Mouse (Mus musculus): ENCODE results near the gene E030030I06Rik.
"Not testable (repeated sequence)": the region's sequence is repeated elsewhere in the genome, so short reads cannot be mapped to it uniquely, and the experiment has no call there.

The E030030I06Rik gene

DNA sequence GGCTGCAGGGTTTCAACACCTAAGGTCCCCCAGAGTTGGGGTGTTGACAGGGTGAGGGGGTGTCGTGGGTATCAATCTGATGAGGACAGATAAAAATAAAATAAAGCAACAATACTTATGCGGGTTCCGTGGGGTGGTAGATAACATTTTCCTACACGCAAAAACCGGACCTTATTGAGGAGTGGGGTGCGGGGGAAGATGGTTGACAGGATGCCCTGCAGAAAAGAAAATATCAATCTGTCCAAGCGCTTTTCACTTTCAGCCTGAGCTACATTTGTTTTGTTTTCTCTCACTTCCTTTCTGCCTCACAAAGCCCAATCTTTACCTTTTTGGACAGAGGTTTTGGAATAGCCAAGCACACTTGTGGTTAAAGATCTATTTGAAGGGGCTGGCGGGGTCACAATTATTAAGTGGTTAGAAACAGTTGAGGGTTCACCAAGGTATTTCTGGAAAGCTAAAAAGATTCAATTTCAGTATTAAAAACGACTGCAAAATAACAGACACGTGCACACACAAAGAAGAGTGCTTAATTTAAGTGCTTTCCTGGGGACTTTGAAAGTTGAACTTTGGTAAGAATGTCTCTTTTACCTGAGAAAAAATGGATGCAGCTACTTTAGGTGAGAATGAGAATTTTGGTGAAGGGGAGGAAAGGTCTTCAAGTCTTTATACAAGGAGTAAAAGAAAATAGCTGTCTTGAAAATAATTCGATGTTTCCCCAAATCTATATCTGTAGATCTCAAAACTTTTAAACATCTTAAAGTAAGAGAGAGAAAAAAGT, 3.0 kb upstream of the E030030I06Rik start:
- not testable (repeated sequence) for DNase-seq (ENCODE audit: low read depth)

DNA sequence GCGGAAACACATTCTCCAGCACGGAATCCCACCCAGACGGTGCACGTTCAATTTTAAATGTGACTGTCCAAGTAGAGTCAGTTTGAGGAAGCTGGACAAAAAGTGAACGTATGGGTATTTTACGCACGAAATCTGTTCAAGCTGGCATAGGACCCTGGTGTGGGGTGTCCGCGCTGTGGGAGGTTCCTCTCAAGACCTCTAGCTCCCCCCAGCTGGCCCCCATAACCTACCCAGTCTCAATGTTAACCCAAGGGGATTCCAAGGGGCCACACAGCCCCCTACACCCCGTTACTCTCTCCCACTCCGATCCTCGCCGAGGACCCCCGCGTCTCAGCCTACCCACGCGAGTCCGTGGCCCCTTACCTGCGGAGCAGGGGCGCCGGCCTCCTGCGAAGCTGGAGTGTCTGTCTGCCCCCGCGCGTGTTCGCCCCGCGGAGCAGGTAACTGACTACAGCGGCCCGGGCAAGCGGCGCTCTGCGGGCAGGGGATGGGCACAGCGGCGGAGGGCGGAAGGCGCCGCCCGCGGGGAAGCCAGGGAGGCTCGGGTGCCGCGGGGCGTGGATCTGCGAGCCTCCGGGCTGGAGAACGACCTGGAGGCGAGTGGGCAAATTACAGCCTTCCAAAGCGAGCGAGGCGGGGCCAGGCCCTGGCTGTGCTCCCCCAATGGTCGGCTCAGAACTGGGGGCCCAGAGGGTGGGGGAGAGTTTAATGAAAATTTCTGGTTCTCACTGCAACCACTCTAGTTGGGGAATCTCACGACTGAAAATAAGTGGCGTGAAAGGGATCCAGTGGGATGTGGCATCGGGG, 2.2 kb upstream of the E030030I06Rik start:
- not testable (repeated sequence) for DNase-seq (ENCODE audit: low read depth)

DNA sequence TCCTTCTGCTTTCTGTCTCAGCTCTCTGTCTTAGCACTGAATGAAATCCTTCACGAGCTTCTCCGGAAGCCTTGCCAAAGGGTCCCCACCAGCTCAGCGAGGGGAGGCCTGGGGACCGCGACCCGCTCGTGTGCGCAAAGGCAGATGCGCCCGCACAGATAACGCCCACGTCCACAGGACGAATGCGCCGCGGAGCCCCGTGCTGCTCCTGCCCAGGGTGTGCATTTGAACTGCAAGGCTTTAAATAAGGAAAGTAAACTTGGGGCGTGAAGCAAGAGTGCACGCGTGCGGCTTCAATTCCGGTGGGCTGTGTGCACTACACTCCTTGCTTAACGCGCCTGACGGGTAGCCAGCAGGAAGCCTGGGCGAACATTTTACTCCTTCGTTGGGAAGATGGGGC, 1.5 kb upstream of the E030030I06Rik start:
- no peak for DNase-seq (ENCODE audit: low read depth)

DNA sequence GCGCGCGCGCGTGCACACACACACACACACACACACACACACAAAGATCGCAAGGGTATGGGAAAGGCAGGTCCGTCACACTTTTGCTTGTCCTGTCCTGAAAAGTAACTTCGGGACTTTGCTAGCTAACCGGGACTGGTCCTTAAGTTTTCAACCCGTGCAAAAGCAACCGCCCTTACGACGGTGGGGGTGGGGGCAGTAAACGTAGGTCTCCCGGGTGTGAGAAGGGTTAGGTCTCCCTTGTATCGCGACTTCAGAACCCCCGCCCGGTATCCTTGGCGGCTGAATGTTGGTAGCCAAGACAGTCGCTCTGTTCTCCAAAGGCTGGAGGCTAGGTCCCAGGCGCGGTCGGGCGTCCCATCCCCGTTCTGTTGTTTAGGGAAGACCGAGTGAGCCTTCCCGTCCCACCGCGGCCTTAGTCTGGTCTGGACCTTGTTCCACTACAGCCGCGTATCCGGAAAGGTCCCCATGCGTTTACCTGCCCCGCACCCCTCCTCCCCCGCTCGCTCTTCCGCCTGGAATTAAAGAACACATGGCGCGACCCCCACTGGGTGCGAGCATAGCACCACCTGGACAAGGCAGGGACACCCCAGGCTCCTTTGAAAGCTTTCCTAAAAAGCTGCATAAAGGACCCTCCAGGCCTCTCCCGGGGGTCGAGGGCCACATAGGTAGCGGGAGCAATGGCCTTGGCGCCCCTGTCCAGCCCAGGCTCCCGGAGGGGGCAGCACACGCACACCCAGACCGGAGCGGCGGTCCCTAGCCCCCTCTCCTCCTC, 808 bp upstream of the E030030I06Rik start:
- DNase-seq (ENCODE audit: low read depth): no peak

DNA sequence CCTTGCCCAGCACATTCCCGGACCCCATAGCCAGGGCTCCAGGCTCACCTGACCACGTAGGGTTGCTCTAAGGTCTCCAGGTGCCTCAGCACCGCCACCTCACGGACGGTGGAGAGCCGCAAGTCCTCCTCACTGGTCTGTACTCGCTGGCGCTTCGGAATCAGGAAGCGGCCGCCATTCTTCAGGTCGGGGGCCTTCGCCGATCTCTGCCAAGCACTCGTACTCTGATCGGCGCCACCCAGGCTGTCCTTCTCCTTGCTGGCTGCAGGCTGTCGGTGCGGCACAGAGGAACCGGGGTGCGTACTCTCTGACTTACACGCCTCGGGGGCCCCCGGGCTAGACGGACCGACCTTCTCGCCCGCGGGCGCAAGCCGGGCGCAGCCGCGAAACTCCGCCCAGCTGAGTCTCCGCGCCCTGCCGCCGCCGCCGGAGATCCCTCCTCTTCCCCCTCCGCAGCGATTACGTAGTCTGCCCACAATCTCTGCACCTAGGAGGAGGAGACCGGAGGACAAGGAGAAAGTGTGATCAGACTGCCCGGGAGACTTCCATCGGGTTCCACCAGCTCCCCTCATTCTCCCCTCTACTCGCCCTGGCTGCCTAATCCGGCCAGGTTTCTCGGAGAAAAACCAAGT, 513 bp downstream of the E030030I06Rik start:
- peak; percentile 46 for DNase-seq (ENCODE audit: low read depth)

DNA sequence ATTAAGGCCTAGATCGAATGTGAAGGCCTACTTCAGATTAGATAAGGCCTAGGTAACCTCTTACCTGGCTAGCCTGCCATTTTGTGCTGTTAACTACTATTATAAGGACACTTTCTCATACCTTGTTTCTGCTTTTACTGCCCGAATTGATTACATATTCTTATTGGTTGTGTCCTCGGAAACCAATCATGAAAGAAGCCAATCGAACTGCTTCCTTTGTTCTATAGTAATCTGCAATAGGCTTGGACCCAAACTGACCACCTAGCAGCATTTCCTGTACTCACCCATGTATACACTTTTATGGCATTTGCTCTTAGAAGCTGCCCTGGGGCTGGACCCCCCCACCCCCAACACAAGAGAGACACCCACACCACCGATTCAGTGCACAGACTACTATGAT, 6.1 kb downstream of the E030030I06Rik start:
- no peak for DNase-seq (ENCODE audit: low read depth)

DNA sequence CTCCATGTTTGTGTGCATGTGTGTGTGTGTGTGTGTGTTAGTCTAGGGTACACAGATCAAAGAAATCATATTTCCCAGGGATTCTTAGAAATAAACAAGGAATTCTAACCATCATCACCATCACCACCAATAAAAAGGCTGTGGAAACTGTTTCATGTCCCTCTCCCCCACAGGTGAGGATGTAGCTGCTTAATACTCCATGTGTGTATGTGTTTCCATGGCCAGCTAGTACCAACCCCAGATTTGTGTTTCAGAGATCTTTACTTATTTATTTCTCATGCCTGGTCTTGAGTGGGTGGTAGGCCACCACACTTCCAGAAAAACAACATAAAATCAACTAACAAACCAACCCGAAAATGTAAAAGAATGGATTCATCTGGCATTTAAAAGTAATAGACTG, 6.9 kb downstream of the E030030I06Rik start:
- DNase-seq (ENCODE audit: low read depth): peak; percentile 75

DNA sequence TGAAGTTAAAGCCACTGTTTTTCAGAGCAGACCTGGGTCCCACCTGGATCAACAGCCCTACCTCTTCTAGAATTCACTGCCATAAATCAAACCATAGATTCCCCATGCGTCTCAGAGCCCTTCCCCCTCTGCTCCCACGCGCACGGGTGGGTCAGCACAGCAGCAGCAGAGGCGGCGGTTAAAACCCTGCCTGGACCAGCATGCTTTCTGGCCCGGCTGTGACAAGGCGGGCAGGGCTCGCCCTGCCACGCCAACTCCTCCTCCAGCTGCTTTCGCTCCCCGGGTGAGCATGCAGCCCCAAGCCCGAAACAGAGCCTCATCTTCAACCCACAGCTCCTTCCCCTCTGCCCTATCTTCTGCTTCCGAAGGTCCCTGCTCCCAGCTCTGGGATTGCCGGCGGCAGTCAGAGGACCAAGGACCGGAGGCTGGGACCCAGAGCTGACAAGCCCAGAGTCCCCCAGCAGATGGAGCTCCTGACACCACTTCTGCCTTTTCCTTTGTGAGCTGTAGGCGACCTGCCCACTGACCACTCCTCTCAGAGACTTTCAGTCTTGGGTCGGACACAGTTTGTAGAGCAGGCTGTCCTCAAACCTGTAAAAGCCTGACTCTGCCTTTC, 8.3 kb downstream of the E030030I06Rik start:
- no peak for DNase-seq (ENCODE audit: low read depth)

DNA sequence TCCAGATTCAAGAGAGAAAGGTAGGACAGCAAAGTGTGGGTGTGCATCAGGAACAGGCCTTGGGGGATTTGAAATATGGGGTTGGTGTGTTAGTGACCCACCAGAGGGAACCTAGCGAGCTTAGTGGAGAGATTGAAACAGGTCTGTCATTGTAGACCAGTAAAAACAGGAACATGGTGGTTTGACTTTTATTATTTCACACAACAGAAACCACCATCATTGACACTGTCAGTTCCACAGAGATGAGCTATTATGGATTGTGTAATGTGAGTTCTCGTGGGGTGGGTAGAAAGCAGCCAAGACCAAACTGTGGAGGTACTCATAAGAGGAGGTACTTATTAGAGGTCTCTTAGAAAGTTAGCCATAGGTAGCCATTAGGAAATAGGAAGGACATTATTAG, 74.5 kb downstream of the E030030I06Rik start:
- no peak for DNase-seq (ENCODE audit: low read depth)

DNA sequence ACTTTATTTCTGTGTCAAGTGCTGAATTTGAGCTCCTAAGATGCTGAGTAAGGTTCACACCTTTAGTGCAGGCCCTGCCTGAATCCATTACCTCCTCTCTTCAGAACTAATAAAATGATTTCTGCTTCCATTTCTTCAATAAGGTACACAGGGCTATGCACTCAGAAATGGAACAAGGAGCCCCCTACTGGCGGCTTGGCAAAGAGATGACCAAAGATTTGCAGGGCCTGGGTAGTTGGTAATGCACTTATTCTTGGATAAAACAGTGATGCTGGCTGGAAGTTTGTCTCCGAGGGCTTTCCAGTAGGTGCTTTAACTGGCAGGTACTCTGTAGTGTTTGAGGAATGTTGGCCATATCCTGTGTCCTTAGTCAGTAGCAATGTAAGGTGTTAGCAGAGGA, 76.3 kb downstream of the E030030I06Rik start:
- DNase-seq (ENCODE audit: low read depth): no peak

DNA sequence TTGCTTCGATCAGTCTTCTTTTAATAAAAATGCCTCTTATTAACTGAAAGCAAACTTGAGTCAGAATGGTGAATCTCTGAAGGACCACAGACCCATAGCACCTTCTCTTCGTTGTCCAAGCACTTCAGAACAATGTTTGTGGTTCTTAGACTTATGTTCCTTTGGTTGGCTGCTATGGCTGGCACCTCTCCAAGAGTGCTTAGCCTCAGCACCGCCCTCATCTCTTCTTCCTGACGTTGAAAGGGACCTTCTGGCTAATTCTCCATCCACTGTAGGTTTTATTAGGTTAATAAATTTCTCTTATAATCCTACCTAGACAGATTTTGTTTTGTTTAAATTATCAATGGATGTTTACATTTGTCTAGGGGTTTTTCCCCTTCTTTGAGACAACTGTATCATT, 78.5 kb downstream of the E030030I06Rik start:
- DNase-seq (ENCODE audit: low read depth): no peak

DNA sequence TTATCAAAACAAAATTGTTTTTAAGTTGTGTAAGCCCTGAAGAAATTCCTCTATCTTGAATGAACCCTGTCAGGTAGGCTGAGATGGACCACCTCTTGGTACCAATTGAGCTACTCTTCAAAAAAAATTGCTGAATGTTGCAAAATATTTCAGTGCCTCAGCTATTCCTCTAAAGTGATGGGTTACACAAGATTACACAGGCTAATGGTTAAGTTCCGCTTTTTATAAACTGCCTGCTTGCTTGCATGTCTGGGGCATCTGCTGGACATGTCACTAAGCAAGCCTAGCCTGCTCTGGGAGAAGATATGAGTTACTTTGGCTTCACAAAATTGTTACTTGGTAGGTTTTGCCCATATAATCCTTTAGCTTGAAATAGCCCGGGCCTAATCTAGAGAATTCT, 78.9 kb downstream of the E030030I06Rik start:
- no peak for DNase-seq (ENCODE audit: low read depth)

DNA sequence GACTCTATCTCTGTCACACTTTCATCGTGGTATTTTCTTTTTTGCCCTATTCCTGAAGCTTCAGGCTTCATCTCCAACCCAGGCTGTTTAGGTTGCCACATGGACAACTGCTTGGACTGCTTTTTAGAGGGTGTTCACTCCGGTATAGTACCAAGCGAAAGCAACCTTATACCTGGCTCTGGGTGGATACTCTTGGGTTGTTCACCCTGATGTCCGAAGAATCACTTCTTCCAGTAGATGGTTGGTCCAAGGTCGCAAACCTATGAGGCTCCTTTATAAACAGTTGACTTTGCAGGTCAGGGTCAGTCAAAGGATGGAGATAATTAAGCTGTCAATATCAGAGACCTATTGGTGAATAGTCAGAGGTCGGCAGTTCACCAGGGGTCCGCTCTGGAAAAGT, 81.1 kb downstream of the E030030I06Rik start, which contains the start of gene 4930444G20Rik:
4930444G20Rik (minus strand) TSS at position 101 of the 400 bp plus-strand sequence.
- not testable (repeated sequence) for DNase-seq (ENCODE audit: low read depth)
